Mouse (Mus musculus): ENCODE results near the gene Celf2. TPM values are rescaled to one million over a fixed set of nuclear protein-coding genes. Genes with fewer than 3 reads are reported as not detected.

The Celf2 gene
- total RNA-seq, 2 experiments from 2014 or later: 448 to 459 TPM

GRCm38 (mm10) chr2:6976300-6976699, 533.1 kb downstream of the Celf2 start:
- TF ChIP-seq CTCF (IDR thresholded peaks at IDR 0.05): no peak
- DNase-seq (ENCODE audit: extremely low spot score in 1 of 2, low spot score in 2 of 2): no peak

GRCm38 (mm10) chr2:6969228-6969627, 540.1 kb downstream of the Celf2 start:
- peak overlapping the region; percentile 44 for H3K27ac ChIP-seq
- H3K4me3 ChIP-seq: no peak overlapping the region
- intact Hi-C loops (cut with DNase I): loop anchor here (5.0 kb wide), 1 partner anchor 87 kb away; no protein-coding TSS in a partner anchor
- DNase-seq (ENCODE audit: extremely low spot score in 1 of 2, low spot score in 2 of 2): no peak
- TF ChIP-seq CTCF (IDR thresholded peaks at IDR 0.05): no peak

More at GRCm38 (mm10) chr2:6976300-6976699, 533.1 kb downstream of the Celf2 start:
- Histone ChIP-seq H3K27ac (no peak overlapping the region), H3K4me3 (no peak overlapping the region)
- intact Hi-C loops (cut with DNase I): no loop called here

GRCm38 (mm10) chr2:6965243-6965642, 544.1 kb downstream of the Celf2 start:
- no peak overlapping the region for H3K4me3 ChIP-seq
- DNase-seq (ENCODE audit: extremely low spot score in 1 of 2, low spot score in 2 of 2): no peak

GRCm38 (mm10) chr2:6950702-6951101, 558.7 kb downstream of the Celf2 start:
- H3K4me3 ChIP-seq: no peak overlapping the region
- H3K27ac ChIP-seq: no peak overlapping the region
- intact Hi-C loops (cut with DNase I): no loop called here
- DNase-seq (ENCODE audit: extremely low spot score in 1 of 2, low spot score in 2 of 2): no peak
- no peak for TF ChIP-seq CTCF (IDR thresholded peaks at IDR 0.05)

More at GRCm38 (mm10) chr2:6965243-6965642, 544.1 kb downstream of the Celf2 start:
- TF ChIP-seq CTCF (IDR thresholded peaks at IDR 0.05): no peak
- no peak overlapping the region for H3K27ac ChIP-seq
- intact Hi-C loops (cut with DNase I): loop anchor here (5.0 kb wide), 1 partner anchor 83 kb away; no protein-coding TSS in a partner anchor

- Histone ChIP-seq H3K4me3 (no peak overlapping the region), H3K27ac (no peak overlapping the region)
- no peak for DNase-seq (ENCODE audit: extremely low spot score in 1 of 2, low spot score in 2 of 2)
- intact Hi-C loops (cut with DNase I): no loop called here
- TF ChIP-seq CTCF (IDR thresholded peaks at IDR 0.05): no peak
Measured at GRCm38 (mm10) chr2:6945638-6946415, 563.5 kb downstream of the Celf2 start.

- Histone ChIP-seq H3K27ac (peak overlapping the region; percentile 53), H3K4me3 (no peak overlapping the region)
- DNase-seq (ENCODE audit: extremely low spot score in 1 of 2, low spot score in 2 of 2): no peak
- TF ChIP-seq CTCF (IDR thresholded peaks at IDR 0.05): no peak
- intact Hi-C loops (cut with DNase I): no loop called here
Measured at GRCm38 (mm10) chr2:6943651-6944050, 565.7 kb downstream of the Celf2 start.

GRCm38 (mm10) chr2:6942635-6943390, 566.5 kb downstream of the Celf2 start:
- TF ChIP-seq CTCF (IDR thresholded peaks at IDR 0.05): no peak
- intact Hi-C loops (cut with DNase I): no loop called here
- no peak for DNase-seq (ENCODE audit: extremely low spot score in 1 of 2, low spot score in 2 of 2)
- Histone ChIP-seq H3K27ac (peak overlapping the region; percentile 53; the same call in 1 of the 2 replicates), H3K4me3 (no peak overlapping the region)

GRCm38 (mm10) chr2:6939143-6939542, 570.2 kb downstream of the Celf2 start:
- DNase-seq (ENCODE audit: extremely low spot score in 1 of 2, low spot score in 2 of 2): no peak
- intact Hi-C loops (cut with DNase I): no loop called here
- no peak for TF ChIP-seq CTCF (IDR thresholded peaks at IDR 0.05)

GRCm38 (mm10) chr2:6933130-6933529, 576.2 kb downstream of the Celf2 start:
- TF ChIP-seq CTCF (IDR thresholded peaks at IDR 0.05): no peak
- H3K4me3 ChIP-seq: no peak overlapping the region
- DNase-seq (ENCODE audit: extremely low spot score in 1 of 2, low spot score in 2 of 2): no peak
- intact Hi-C loops (cut with DNase I): no loop called here
- no peak overlapping the region for H3K27ac ChIP-seq

More at GRCm38 (mm10) chr2:6939143-6939542, 570.2 kb downstream of the Celf2 start:
- Histone ChIP-seq H3K4me3 (no peak overlapping the region), H3K27ac (no peak overlapping the region)

- no peak for TF ChIP-seq CTCF (IDR thresholded peaks at IDR 0.05)
- intact Hi-C loops (cut with DNase I): no loop called here
Measured at GRCm38 (mm10) chr2:6927693-6928360, 581.5 kb downstream of the Celf2 start.

GRCm38 (mm10) chr2:6925505-6925904, 583.9 kb downstream of the Celf2 start:
- no peak for DNase-seq (ENCODE audit: extremely low spot score in 1 of 2, low spot score in 2 of 2)
- H3K27ac ChIP-seq: peak overlapping the region; percentile 70
- intact Hi-C loops (cut with DNase I): no loop called here

More at GRCm38 (mm10) chr2:6927693-6928360, 581.5 kb downstream of the Celf2 start:
- H3K27ac ChIP-seq: peak overlapping the region; percentile 67
- no peak for DNase-seq (ENCODE audit: extremely low spot score in 1 of 2, low spot score in 2 of 2)
- no peak overlapping the region for H3K4me3 ChIP-seq

More at GRCm38 (mm10) chr2:6925505-6925904, 583.9 kb downstream of the Celf2 start:
- H3K4me3 ChIP-seq: no peak overlapping the region
- no peak for TF ChIP-seq CTCF (IDR thresholded peaks at IDR 0.05)

All from left cerebral cortex, adult 2 months (tissue).